Mouse (Mus musculus): ENCODE results near the gene Fam227b. TPM values are rescaled to one million over a fixed set of nuclear protein-coding genes. Genes with fewer than 3 reads are reported as not detected.

Fam227b gene
- polyA plus RNA-seq, 1 experiment = not detected

GRCm38 (mm10) chr2:126062876-126063275, 88.9 kb downstream of the Fam227b start:
- no peak overlapping the region for H3K27ac ChIP-seq (ENCODE audit: insufficient read depth, low read depth, low read length)
- TF ChIP-seq CTCF (IDR thresholded peaks at IDR 0.05; ENCODE audit: low read depth, low read length) (no peak), POLR2A (IDR thresholded peaks at IDR 0.05; ENCODE audit: borderline replicate concordance, low read depth, low read length) (no peak)
- H3K4me3 ChIP-seq (ENCODE audit: insufficient read depth, low read length) = no peak overlapping the region
- no peaks in the 10 kb centered on the region for H3K4me1 ChIP-seq (ENCODE audit: control insufficient read depth, insufficient read depth, low read length)

DNA sequence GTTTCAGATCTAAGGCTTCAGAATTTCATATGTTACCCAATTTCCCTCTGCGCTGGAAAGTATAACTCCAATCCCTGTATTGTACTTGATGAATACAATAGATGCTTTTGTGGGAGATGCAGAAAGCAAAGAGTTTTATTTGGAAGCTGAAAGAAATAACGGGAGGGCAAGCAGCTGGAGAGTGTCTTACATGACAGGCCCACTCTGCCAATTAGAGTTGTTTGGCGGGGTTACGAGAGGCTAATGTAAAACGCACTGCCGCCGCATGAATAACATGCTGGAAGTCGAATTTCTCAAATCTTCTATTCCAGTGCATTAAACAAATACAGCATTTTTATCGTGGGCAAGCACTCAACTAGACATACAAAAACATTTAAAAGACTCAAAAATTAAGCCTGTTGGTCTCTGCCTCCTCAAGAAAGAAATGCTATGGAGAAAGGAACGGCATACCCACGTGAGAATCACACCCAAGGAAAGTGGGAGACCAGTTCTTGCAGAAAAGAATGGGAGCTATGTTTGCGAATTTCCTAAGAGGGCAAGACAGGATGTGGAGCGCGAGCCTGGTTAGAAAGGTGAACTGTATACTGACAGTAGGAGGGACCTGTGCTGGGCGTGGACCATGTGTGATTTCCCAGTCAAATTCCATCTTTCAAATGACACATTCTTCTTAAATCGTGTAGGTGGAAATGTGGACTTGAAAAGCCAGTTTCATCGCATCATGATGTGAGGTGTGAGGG, 90.6 kb downstream of the Fam227b start:
- Histone ChIP-seq H3K4me3 (ENCODE audit: insufficient read depth, low read length) (no peak overlapping the region), H3K4me1 (ENCODE audit: control insufficient read depth, insufficient read depth, low read length) (no peaks in the 10 kb centered on the region), H3K27ac (ENCODE audit: insufficient read depth, low read depth, low read length) (no peak overlapping the region)
- no peak for TF ChIP-seq POLR2A (IDR thresholded peaks at IDR 0.05; ENCODE audit: borderline replicate concordance, low read depth, low read length)
- TF ChIP-seq CTCF (IDR thresholded peaks at IDR 0.05; ENCODE audit: low read depth, low read length) = no peak

DNA sequence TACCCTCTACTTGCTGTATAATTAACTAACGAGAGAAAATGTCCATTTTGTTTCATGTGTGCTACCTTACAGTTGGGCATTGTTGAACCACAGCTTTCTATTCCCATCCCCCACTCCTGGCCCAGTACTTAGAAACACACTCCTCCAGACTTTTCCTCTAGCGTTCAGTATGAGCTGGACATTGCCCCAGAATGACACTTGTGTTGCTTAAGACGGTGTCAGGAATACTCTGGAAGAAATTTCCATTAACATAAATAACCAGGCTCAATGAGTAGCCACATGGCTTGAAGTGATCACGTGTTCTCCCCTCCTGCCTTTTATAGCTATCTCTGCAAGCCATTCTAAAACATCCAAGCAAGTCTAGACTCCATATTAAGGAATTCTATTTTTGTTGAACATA, 91.2 kb downstream of the Fam227b start:
- no peak overlapping the region for H3K4me3 ChIP-seq (ENCODE audit: insufficient read depth, low read length)
- no peaks in the 10 kb centered on the region for H3K4me1 ChIP-seq (ENCODE audit: control insufficient read depth, insufficient read depth, low read length)
- TF ChIP-seq POLR2A (IDR thresholded peaks at IDR 0.05; ENCODE audit: borderline replicate concordance, low read depth, low read length) (no peak), CTCF (IDR thresholded peaks at IDR 0.05; ENCODE audit: low read depth, low read length) (no peak)
- H3K27ac ChIP-seq (ENCODE audit: insufficient read depth, low read depth, low read length) = no peak overlapping the region

GRCm38 (mm10) chr2:126053657-126054056, 98.1 kb downstream of the Fam227b start:
- H3K27ac ChIP-seq (ENCODE audit: insufficient read depth, low read depth, low read length) = no peak overlapping the region
- no peak for TF ChIP-seq POLR2A (IDR thresholded peaks at IDR 0.05; ENCODE audit: borderline replicate concordance, low read depth, low read length)
- no peak for TF ChIP-seq CTCF (IDR thresholded peaks at IDR 0.05; ENCODE audit: low read depth, low read length)
- no peaks in the 10 kb centered on the region for H3K4me1 ChIP-seq (ENCODE audit: control insufficient read depth, insufficient read depth, low read length)
- no peak overlapping the region for H3K4me3 ChIP-seq (ENCODE audit: insufficient read depth, low read length)

GRCm38 (mm10) chr2:126052749-126053557, 98.9 kb downstream of the Fam227b start:
- Histone ChIP-seq H3K4me1 (ENCODE audit: control insufficient read depth, insufficient read depth, low read length) (no peaks in the 10 kb centered on the region), H3K27ac (ENCODE audit: insufficient read depth, low read depth, low read length) (no peak overlapping the region), H3K4me3 (ENCODE audit: insufficient read depth, low read length) (no peak overlapping the region)
- TF ChIP-seq CTCF (IDR thresholded peaks at IDR 0.05; ENCODE audit: low read depth, low read length) = no peak
- TF ChIP-seq POLR2A (IDR thresholded peaks at IDR 0.05; ENCODE audit: borderline replicate concordance, low read depth, low read length) = no peak

- no peak overlapping the region for H3K27ac ChIP-seq (ENCODE audit: insufficient read depth, low read depth, low read length)
- TF ChIP-seq CTCF (IDR thresholded peaks at IDR 0.05; ENCODE audit: low read depth, low read length) (no peak), POLR2A (IDR thresholded peaks at IDR 0.05; ENCODE audit: borderline replicate concordance, low read depth, low read length) (no peak)
- no peak overlapping the region for H3K4me3 ChIP-seq (ENCODE audit: insufficient read depth, low read length)
- H3K4me1 ChIP-seq (ENCODE audit: control insufficient read depth, insufficient read depth, low read length) = no peaks in the 10 kb centered on the region
These were observed 106.2 kb downstream of the Fam227b start for GRCm38 (mm10) chr2:126045621-126046020.

DNA sequence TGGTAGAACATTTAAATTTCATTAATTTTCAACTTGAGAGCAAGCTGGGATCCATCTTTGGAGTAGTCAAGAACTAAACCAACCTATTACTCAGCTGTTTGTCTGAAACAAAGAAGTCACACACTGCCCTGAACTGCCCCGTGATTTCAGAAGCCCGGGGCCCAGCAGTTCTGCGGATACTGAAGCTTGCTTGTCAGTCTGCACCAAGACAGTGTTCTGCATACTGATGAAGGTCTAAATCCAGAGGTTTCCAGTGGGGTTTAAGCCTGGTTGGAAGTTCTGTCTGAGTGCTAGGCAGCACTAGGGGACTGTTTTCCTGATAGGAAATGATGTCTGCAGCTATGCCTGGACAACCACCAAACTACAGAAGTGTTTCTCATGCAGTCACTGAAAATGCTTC, 109.1 kb downstream of the Fam227b start:
- TF ChIP-seq CTCF (IDR thresholded peaks at IDR 0.05; ENCODE audit: low read depth, low read length) = no peak
- no peak for TF ChIP-seq POLR2A (IDR thresholded peaks at IDR 0.05; ENCODE audit: borderline replicate concordance, low read depth, low read length)
- Histone ChIP-seq H3K4me3 (ENCODE audit: insufficient read depth, low read length) (no peak overlapping the region), H3K4me1 (ENCODE audit: control insufficient read depth, insufficient read depth, low read length) (no peaks in the 10 kb centered on the region), H3K27ac (ENCODE audit: insufficient read depth, low read depth, low read length) (no peak overlapping the region)

GRCm38 (mm10) chr2:126041237-126041636, 110.6 kb downstream of the Fam227b start:
- TF ChIP-seq CTCF (IDR thresholded peaks at IDR 0.05; ENCODE audit: low read depth, low read length) = no peak
- no peak for TF ChIP-seq POLR2A (IDR thresholded peaks at IDR 0.05; ENCODE audit: borderline replicate concordance, low read depth, low read length)
- Histone ChIP-seq H3K27ac (ENCODE audit: insufficient read depth, low read depth, low read length) (no peak overlapping the region), H3K4me3 (ENCODE audit: insufficient read depth, low read length) (no peak overlapping the region), H3K4me1 (ENCODE audit: control insufficient read depth, insufficient read depth, low read length) (no peaks in the 10 kb centered on the region)

DNA sequence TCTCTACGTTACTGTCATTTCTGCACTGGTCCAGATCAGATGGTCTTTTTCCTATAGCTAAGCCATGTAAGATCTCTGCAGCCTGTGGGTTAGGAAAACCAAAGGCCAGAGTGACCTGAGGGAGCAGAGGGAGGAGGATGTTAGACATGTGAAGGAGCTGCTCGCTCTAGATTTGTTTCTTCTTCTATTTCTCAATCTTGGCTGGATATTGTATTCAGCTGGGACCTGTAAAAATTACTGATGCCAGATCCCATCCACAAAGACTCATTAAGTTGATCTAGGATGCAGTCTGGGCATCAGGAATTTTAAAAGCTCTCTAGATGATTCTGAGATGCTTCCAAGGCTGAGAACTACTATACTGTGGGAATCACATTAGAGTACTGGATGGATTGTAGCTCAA, 111.2 kb downstream of the Fam227b start:
- Histone ChIP-seq H3K4me1 (ENCODE audit: control insufficient read depth, insufficient read depth, low read length) (no peaks in the 10 kb centered on the region), H3K4me3 (ENCODE audit: insufficient read depth, low read length) (no peak overlapping the region), H3K27ac (ENCODE audit: insufficient read depth, low read depth, low read length) (no peak overlapping the region)
- no peak for TF ChIP-seq POLR2A (IDR thresholded peaks at IDR 0.05; ENCODE audit: borderline replicate concordance, low read depth, low read length)
- TF ChIP-seq CTCF (IDR thresholded peaks at IDR 0.05; ENCODE audit: low read depth, low read length) = no peak

GRCm38 (mm10) chr2:126039414-126039891, 112.4 kb downstream of the Fam227b start:
- Histone ChIP-seq H3K4me3 (ENCODE audit: insufficient read depth, low read length) (no peak overlapping the region), H3K4me1 (ENCODE audit: control insufficient read depth, insufficient read depth, low read length) (no peaks in the 10 kb centered on the region), H3K27ac (ENCODE audit: insufficient read depth, low read depth, low read length) (no peak overlapping the region)
- TF ChIP-seq POLR2A (IDR thresholded peaks at IDR 0.05; ENCODE audit: borderline replicate concordance, low read depth, low read length) (no peak), CTCF (IDR thresholded peaks at IDR 0.05; ENCODE audit: low read depth, low read length) (no peak)

Data from bone marrow macrophage, adult 2 months (primary cell).